Comparison of ENCODE assay signal across 8 mouse cellular contexts in genomic region chr13:5714191-5714591, GRCm38 (mm10).
DNase-seq lines count a peak whose midpoint lies in the region; ATAC-seq and TF ChIP-seq lines count a peak whose summit lies in the region.

No protein-coding gene starts in this region.

- H3K4me3 ChIP-seq in bone marrow, adult 2 months (replicated peaks; ENCODE audit: control insufficient read depth, low read depth, low read length): peak overlapping the region; percentile 58
- peak overlapping the region; percentile 25 for H3K4me3 ChIP-seq in heart, embryonic 16.5 days (ENCODE audit: low read length)
- H3K4me3 ChIP-seq in hindbrain, embryonic 12.5 days: no peak overlapping the region

- TF ChIP-seq CTCF in bone marrow, adult 2 months (IDR thresholded peaks at IDR 0.05; ENCODE audit: control insufficient read depth, insufficient read depth, low read length): no peak

- DNase-seq in ovary, adult 18-20 months (ENCODE audit: low spot score): peak; percentile 28
- no peak for DNase-seq in ovary, postnatal 10 days (ENCODE audit: low spot score)
- DNase-seq in large intestine, adult 2 months (ENCODE audit: low read depth, low spot score): peak; percentile 69
- DNase-seq in skeletal muscle tissue, adult 2 months (ENCODE audit: low read depth, low spot score): peak; percentile 89
- DNase-seq in spleen, postnatal 10 days (ENCODE audit: low spot score in 2 of 2): no peak

- peak overlapping the region; percentile 54 for H3K4me2 ChIP-seq in heart, embryonic 16.5 days (ENCODE audit: low read depth, low read length)
- H3K4me2 ChIP-seq in hindbrain, embryonic 12.5 days (replicated peaks): no peak overlapping the region

- no peaks in the 10 kb centered on the region for H3K9me3 ChIP-seq in heart, embryonic 16.5 days (replicated peaks; ENCODE audit: control insufficient read depth, low read length)
- H3K9me3 ChIP-seq in hindbrain, embryonic 12.5 days (replicated peaks): no peaks in the 10 kb centered on the region

- H3K27me3 ChIP-seq in heart, embryonic 16.5 days (ENCODE audit: control insufficient read depth, insufficient read depth, low read length): no peaks in the 10 kb centered on the region
- no peaks in the 10 kb centered on the region for H3K27me3 ChIP-seq in hindbrain, embryonic 12.5 days

- ATAC-seq in heart, embryonic 16.5 days (replicated peaks; ENCODE audit: extremely low read depth, insufficient read depth, low FRiP score): peak; percentile 70; the same call in 1 of the 2 replicates
- ATAC-seq in hindbrain, embryonic 12.5 days (ENCODE audit: low FRiP score): no peak

- no peaks in the 10 kb centered on the region; the same call in 1 of the 2 replicates for H3K4me1 ChIP-seq in bone marrow, adult 2 months (ENCODE audit: control insufficient read depth, insufficient read depth, low read length)
- no peaks in the 10 kb centered on the region; the same call in 1 of the 2 replicates for H3K4me1 ChIP-seq in heart, embryonic 16.5 days (ENCODE audit: control insufficient read depth, insufficient read depth, low read length)
- H3K4me1 ChIP-seq in hindbrain, embryonic 12.5 days: no peaks in the 10 kb centered on the region

- TF ChIP-seq POLR2A in bone marrow, adult 2 months (IDR thresholded peaks at IDR 0.05; ENCODE audit: borderline replicate concordance, control insufficient read depth, low read depth, low read length): no peak

- H3K36me3 ChIP-seq in heart, embryonic 16.5 days (ENCODE audit: control insufficient read depth, insufficient read depth): no peaks in the 10 kb centered on the region
- no peaks in the 10 kb centered on the region for H3K36me3 ChIP-seq in hindbrain, embryonic 12.5 days

- 3% methylated on average over 12 of the region's 12 CpGs for WGBS in bone marrow, adult 2 months
- 32% methylated on average over 12 of the region's 12 CpGs for WGBS in heart, embryonic 16.5 days
- WGBS in large intestine, adult 2 months: 3% methylated on average over 12 of the region's 12 CpGs
- 70% methylated on average over 12 of the region's 12 CpGs for WGBS in hindbrain, embryonic 12.5 days

- H3K27ac ChIP-seq in bone marrow, adult 2 months (ENCODE audit: control insufficient read depth, insufficient read depth, low read depth, low read length, poor library complexity): no peak overlapping the region
- peak overlapping the region; percentile 67 for H3K27ac ChIP-seq in heart, embryonic 16.5 days (ENCODE audit: low read length)
- H3K27ac ChIP-seq in hindbrain, embryonic 12.5 days: no peak overlapping the region

- H3K9ac ChIP-seq in heart, embryonic 16.5 days (ENCODE audit: low read length): peak overlapping the region; percentile 24; the same call in 1 of the 2 replicates
- no peak overlapping the region for H3K9ac ChIP-seq in hindbrain, embryonic 12.5 days

Comparison
In these comparisons a context has a peak if more than half of its experiments do, and no peak if none do; other contexts are left out.
1. DNase-seq: peak in ovary, adult 18-20 months (single experiment), large intestine, adult 2 months (single experiment) and skeletal muscle tissue, adult 2 months (single experiment); none in ovary, postnatal 10 days (single experiment) and spleen, postnatal 10 days (0 of 2).